Mouse (Mus musculus): Measurements from ENCODE around the gene Tpx2.

- TF ChIP-seq CTCF (IDR thresholded peaks at IDR 0.05; ENCODE audit: borderline replicate concordance, control insufficient read depth, extremely low read depth, insufficient read depth, low read length, poor library complexity) (no peak), POLR2A (IDR thresholded peaks at IDR 0.05; ENCODE audit: control insufficient read depth, extremely low read depth, insufficient read depth, low read length, poor library complexity) (no peak)
These were observed 11.7 kb downstream of the Tpx2 start for GRCm38 (mm10) chr2:152859501-152859900.

All from thymus, adult 2 months (tissue).